Mouse (Mus musculus) liver, embryonic 14.5 days (tissue): ENCODE data around the gene Kng2.
"Not testable (repeated sequence)": the region's sequence is repeated elsewhere in the genome, so short reads cannot be mapped to it uniquely, and the experiment has no call there.

Experiments used
- CTCF ChIP-seq: IDR thresholded peaks from 2 replicates; pipeline ENCODE4 v1.5.1; 2016; ENCODE audit warnings: antibody characterized with exemption, low read depth, control low read depth
- EP300 ChIP-seq: IDR thresholded peaks from 2 replicates; pipeline ENCODE4 v1.6.1; 2016; ENCODE audit warnings: antibody characterized with exemption, low read depth

- TF ChIP-seq EP300, CTCF: not testable (repeated sequence)
Measured at GRCm38 (mm10) chr16:23020571-23020970, 8.7 kb downstream of the Kng2 start.
